Mouse (Mus musculus) lung, adult 2 months (tissue): ENCODE measurements around the gene Pf4.

ENCODE experiments used
- CTCF ChIP-seq: fragments of 200-500 bp; IDR thresholded peaks from 2 replicates; pipeline ENCODE4 v1.5.1; 2011; ENCODE audit warnings: mild to moderate bottlenecking, low read length, control low read depth; ENCODE audit not compliant: insufficient read depth
- POLR2A ChIP-seq: fragments of 200-500 bp; IDR thresholded peaks from 2 replicates; pipeline ENCODE4 v1.6.1; 2011; ENCODE audit warnings: low read depth, mild to moderate bottlenecking, control low read depth, low read length, borderline replicate concordance; ENCODE audit errors: extremely low read depth

- no peak for TF ChIP-seq CTCF
- TF ChIP-seq POLR2A: no peak
Observed at GRCm38 (mm10) chr5:90788114-90788513, 15.9 kb downstream of the Pf4 start.
